Mouse (Mus musculus) intestine, embryonic 15.5 days (tissue): ENCODE data around the gene Pigp. TPM values are rescaled to one million over a fixed set of nuclear protein-coding genes. Genes with fewer than 3 reads are reported as not detected.
A peak's percentile ranks its signal among the peaks of the same experiment; 100 is the strongest.

Experiments used
- ATAC-seq: fragments of 200-750 bp; cut with Nextera tagmentation; 2 replicates; pipeline ENCODE4 v1.8.0; 2017; ENCODE audit warnings: moderate TSS enrichment, moderate library complexity
- H3K27ac ChIP-seq: fragments of 300-500 bp; sonication (generic); 2 replicates; pipeline ENCODE4 v1.5.1; 2015; ENCODE audit warnings: mild to moderate bottlenecking, inconsistent platforms
- H3K27me3 ChIP-seq: fragments of 300-500 bp; sonication (generic); replicated peaks from 2 replicates; pipeline ENCODE4 v1.6.1; 2015; ENCODE audit warnings: inconsistent platforms
- H3K36me3 ChIP-seq: fragments of 300-500 bp; sonication (generic); 2 replicates; pipeline ENCODE4 v1.6.1; 2015; ENCODE audit warnings: inconsistent platforms
- H3K4me1 ChIP-seq: fragments of 300-500 bp; sonication (generic); replicated peaks from 2 replicates; pipeline ENCODE4 v1.6.1; 2015; ENCODE audit warnings: inconsistent platforms
- H3K4me2 ChIP-seq: fragments of 300-500 bp; sonication (generic); replicated peaks from 2 replicates; pipeline ENCODE4 v1.6.1; 2015; ENCODE audit warnings: mild to moderate bottlenecking, inconsistent platforms
- H3K4me3 ChIP-seq: fragments of 300-500 bp; sonication (generic); replicated peaks from 2 replicates; pipeline ENCODE4 v1.5.1; 2015; ENCODE audit warnings: inconsistent platforms
- H3K9ac ChIP-seq: fragments of 300-500 bp; sonication (generic); 2 replicates; pipeline ENCODE4 v1.6.1; 2015; ENCODE audit warnings: inconsistent platforms
- H3K9me3 ChIP-seq: fragments of 300-500 bp; sonication (generic); 2 replicates; pipeline ENCODE4 v1.6.1; 2016; ENCODE audit warnings: inconsistent platforms
- WGBS: fragments of 180-500 bp; shearing (Covaris S2); methylation state at CpG from one replicate; pipeline ENCODE4 v1.1.7; 2015; 5-methylcytosine and 5-hydroxymethylcytosine counted together
- polyA plus RNA-seq: library from polyadenylated mRNA; unstranded; fragments of >200 nt; fragmentation: Nextera tagmentation; extraction: Ambion mirVana; gene quantifications from 2 replicates; pipeline ENCODE4 v1.2.1, GENCODE M21; 2015

Gene Pigp
- polyA plus RNA-seq, 1 experiment from 2014 or later: 124 TPM

DNA sequence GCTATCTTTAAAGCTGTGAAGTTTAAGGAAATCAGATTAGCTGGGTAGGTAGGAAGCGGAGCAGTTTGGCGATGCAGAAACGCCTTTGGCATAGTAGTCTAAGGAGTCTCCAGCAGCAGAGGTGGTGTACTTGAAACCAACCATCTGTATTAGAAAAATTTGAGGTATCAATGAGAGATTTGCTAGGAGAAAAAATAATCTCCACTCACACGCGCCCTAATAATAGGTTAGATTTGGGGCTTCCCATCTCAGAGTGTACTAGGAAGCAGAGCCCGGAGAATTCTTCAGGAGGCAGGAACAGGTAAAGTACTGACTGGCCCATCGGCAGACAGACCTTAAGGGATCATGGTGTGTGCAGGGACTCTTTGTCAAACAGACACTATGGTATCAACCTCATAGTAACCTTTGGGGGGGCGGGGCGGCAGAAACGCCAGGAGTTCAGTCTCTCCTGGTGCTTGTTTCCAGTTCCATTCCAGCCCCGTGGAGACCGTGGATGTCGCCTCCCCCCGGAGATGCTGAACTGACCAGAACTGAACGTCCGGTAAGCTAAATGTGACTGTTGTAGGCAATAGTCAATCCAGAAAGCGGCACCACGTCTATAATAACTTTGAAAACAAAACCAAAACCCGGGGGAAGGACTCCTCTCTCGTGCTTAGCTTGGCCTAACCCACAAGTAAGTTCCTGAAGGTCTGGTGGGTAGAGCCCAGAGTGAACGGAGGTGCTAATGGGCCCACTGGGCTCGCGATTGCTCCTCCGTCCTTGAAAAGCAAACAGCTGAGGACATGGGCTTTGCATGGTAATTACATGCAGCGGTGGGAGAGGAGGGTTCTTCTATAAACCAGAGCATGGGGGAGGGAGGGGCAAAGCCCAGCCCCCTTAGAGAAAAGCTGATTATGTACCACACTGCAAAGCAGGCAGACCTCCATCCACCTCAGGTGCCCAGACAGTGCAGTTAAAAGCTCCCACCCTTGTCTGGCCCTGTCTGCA, 42.5 kb downstream of the Pigp start:
- Histone ChIP-seq H3K4me3 (peak overlapping the region; percentile 55), H3K36me3 (no peaks in the 10 kb centered on the region), H3K4me2 (peak overlapping the region; percentile 92), H3K27ac (no peak overlapping the region), H3K4me1 (peaks cover 10% of the 10 kb centered on the region; the same call in 1 of the 2 replicates), H3K9me3 (no peaks in the 10 kb centered on the region), H3K27me3 (peaks cover 9% of the 10 kb centered on the region), H3K9ac (no peak overlapping the region; the same call in 1 of the 2 replicates)
- WGBS: 19% methylated on average over 25 of the region's 25 CpGs
- no peak for ATAC-seq

DNA sequence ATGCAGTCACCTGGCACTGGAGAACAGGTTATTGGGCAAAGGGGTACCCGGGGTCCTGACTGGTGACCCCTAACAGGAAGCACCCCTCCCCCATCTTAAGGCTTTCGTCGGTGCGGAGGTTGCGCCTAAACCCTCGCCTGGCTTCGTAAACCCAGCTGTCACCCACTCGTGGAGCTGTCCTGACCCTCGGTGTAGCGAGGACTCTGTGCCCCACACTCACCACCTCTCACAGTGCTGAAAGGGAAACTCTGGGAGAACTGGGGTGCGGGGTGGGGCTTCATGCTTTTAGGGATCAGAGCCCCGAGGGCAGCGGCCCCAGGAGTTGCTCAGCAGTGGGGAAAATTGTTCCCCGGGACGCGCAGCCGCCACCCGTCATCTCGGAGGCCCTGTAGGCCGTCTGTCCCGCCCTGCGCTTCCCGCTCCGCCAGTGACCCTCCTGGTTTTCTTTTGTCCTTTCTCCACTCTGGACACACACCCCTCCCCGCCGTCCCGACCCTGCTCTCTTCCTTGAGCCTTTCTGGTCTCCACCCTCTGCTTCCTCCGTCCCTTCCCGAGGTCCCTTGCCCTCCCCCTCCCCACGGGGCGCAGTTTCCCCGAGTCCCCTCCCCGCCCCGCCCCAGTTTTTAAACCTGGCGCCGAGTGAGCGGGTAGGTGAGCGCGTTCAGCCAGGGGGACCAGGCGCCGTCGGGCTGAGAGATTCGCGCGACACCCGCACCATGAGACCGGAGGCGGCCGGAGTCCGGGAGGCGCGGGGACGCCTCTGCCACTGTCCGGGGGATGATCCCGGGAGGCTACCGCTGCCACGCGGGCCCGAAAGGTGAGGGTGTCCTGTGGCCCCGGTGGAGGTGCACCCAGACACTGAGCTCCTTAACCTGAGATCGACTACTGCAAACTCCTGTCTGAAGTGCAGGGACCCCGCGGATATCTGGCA, 43.6 kb downstream of the Pigp start, which contains the start of gene Ripply3:
Gene Ripply3, plus strand, starts transcription at position 640 of the 931 bp plus-strand sequence.
- H3K9me3 ChIP-seq: no peaks in the 10 kb centered on the region
- 2% methylated on average over 63 of the region's 63 CpGs for WGBS
- peak within 1 kb of the TSS; percentile 92 for H3K4me2 ChIP-seq
- H3K4me3 ChIP-seq: peak within 1 kb of the TSS; percentile 55
- H3K27ac ChIP-seq: no peak within 1 kb of the TSS
- ATAC-seq: peak; percentile 80
- H3K36me3 ChIP-seq: no peaks in the 10 kb centered on the region
- H3K4me1 ChIP-seq: peaks cover 10% of the 10 kb centered on the region; the same call in 1 of the 2 replicates
- H3K27me3 ChIP-seq: peaks cover 9% of the 10 kb centered on the region
- peak within 1 kb of the TSS; percentile 56 for H3K9ac ChIP-seq

DNA sequence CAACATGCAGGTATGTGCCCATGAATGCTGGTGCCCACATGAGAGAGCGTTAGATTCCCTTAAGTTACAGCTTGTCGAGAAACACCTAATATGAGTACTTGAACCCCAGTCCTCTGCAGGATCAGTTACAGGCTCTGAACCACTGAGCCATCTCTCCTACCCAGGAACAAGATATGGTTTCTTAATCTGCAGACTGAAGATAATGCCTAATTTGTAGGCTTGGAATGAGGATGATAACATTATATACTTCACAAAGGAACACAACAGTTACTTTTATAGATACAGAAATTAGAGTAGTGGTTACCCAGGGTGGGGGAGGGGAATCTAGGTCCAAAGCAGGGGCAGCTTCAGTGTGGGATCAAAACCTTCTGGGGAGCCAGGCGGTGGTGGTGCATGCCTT, 45.6 kb downstream of the Pigp start:
- Histone ChIP-seq H3K27ac (no peak overlapping the region), H3K4me1 (peaks cover 10% of the 10 kb centered on the region; the same call in 1 of the 2 replicates), H3K27me3 (peaks cover 9% of the 10 kb centered on the region), H3K9ac (no peak overlapping the region), H3K9me3 (no peaks in the 10 kb centered on the region), H3K36me3 (no peaks in the 10 kb centered on the region), H3K4me2 (no peak overlapping the region), H3K4me3 (no peak overlapping the region)
- 92% methylated on average over 3 of the region's 3 CpGs for WGBS
- ATAC-seq: no peak

DNA sequence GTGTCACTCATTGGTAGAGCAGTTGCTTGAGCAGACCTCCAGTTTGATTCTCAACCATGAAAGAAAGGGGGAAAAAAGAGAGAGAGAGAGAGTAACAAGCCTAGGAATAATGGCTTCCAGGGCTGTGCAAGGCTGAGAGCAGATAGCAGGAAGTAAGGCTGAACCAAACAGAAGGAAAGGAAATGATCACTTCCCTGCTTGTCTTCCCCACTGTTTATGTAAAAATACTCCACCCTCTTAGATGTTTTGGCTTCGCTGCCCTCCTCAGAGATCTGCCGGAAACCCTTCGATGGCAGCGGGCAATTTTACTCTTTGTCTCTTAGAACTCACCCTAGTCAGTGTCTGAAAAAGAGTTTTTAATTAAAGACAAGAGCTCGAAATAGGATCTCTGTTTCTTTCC, 48.0 kb downstream of the Pigp start:
- 54% methylated on average over 5 of the region's 5 CpGs for WGBS
- Histone ChIP-seq H3K4me2 (no peak overlapping the region), H3K36me3 (no peaks in the 10 kb centered on the region), H3K4me3 (no peak overlapping the region), H3K9me3 (no peaks in the 10 kb centered on the region), H3K9ac (no peak overlapping the region), H3K4me1 (peaks cover 3% of the 10 kb centered on the region; the same call in 1 of the 2 replicates), H3K27ac (no peak overlapping the region), H3K27me3 (peaks cover 5% of the 10 kb centered on the region; the same call in 1 of the 2 replicates)
- ATAC-seq: no peak

DNA sequence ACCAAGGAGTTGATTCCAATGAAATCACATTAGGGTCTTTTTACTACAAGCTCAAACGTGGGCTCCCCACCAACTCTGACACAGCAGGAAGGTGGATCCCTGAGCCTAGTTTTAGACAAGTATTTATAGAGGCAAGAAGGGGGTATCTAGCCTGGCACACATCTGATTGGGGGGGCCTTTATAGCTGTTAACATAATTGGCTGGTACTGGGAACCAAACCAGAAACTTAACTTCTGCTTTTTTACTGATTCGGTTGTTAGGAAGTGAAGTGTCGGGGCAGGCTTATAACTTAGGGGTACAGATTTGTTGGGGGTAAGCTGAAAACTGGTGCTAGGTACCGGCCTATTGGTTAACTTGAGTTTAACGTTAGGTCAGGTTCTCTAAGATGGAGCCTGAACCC, 51.4 kb downstream of the Pigp start:
- Histone ChIP-seq H3K27me3 (no peaks in the 10 kb centered on the region), H3K4me1 (no peaks in the 10 kb centered on the region), H3K4me2 (no peak overlapping the region), H3K9me3 (no peaks in the 10 kb centered on the region), H3K27ac (no peak overlapping the region), H3K36me3 (no peaks in the 10 kb centered on the region), H3K9ac (no peak overlapping the region), H3K4me3 (no peak overlapping the region)
- ATAC-seq: no peak
- WGBS: 75% methylated on average over 5 of the region's 5 CpGs

DNA sequence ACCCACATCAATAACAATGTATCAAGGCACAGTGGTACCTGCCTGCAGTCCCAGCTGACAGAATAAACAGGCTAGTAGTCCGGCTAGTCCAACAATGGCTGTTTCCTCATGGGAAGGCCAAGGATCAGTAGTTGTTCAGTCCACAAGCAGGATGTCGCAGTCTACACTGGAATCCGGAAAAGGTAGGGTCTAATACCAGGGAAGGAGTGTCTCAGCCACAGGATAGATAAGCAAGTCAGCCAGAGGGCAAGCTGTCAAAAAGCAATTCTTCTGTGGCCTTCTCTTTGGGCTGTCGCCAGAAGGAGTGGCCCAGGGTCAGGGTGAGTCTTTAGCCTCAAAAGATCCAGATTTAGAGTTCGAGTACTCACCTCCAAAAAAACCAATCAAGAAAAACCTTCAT, 53.9 kb downstream of the Pigp start:
- no peak overlapping the region for H3K9ac ChIP-seq
- 64% methylated on average over 5 of the region's 5 CpGs for WGBS
- ATAC-seq: no peak
- H3K4me3 ChIP-seq: no peak overlapping the region
- H3K4me2 ChIP-seq: no peak overlapping the region
- H3K9me3 ChIP-seq: no peaks in the 10 kb centered on the region
- H3K36me3 ChIP-seq: no peaks in the 10 kb centered on the region
- H3K4me1 ChIP-seq: peaks cover 5% of the 10 kb centered on the region
- no peak overlapping the region for H3K27ac ChIP-seq
- H3K27me3 ChIP-seq: no peaks in the 10 kb centered on the region

DNA sequence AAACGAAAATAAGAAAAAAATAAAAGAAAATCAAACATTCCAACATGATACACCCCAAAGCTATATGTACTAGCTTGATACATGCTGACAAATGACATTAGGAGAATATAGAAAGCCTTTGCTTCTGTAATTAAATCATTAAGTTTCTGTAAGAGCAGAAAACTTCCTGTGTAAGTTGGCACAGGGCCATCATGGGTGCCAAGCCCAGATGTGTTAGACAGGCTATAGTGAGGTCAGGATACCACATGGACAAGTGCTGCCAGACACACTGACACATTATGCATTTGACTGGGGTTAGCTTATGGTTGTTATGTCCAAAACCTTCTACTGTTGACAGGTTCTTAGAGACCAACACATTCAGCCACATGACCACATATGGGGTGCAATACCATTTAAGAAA, 56.4 kb downstream of the Pigp start:
- 44% methylated on average over 1 of the region's 1 CpGs for WGBS
- Histone ChIP-seq H3K9ac (no peak overlapping the region), H3K4me3 (no peak overlapping the region), H3K27me3 (no peaks in the 10 kb centered on the region), H3K4me1 (peaks cover 9% of the 10 kb centered on the region), H3K36me3 (no peaks in the 10 kb centered on the region), H3K4me2 (no peak overlapping the region), H3K27ac (no peak overlapping the region), H3K9me3 (no peaks in the 10 kb centered on the region)
- ATAC-seq: no peak

DNA sequence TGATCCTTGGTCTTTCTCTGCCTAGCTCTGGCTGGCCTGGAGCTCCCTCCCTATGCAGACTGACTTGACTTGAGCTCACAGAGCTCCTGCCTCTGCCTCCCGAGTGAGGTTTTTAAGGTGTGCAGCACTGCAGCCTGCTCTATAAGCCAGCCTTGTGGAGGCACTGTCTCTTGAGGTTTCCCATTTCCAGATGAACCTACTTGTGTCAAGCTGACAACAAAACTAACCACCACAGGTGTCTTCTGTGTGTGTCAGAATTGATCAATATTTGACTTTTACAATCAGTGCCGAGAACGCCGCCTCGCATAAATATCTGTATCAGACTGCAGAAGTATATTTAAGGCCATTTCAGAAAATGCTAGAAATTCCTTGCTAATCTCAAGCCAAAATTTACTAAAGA, 57.0 kb downstream of the Pigp start:
- Histone ChIP-seq H3K4me1 (peaks cover 9% of the 10 kb centered on the region), H3K36me3 (no peaks in the 10 kb centered on the region), H3K4me3 (no peak overlapping the region), H3K27me3 (no peaks in the 10 kb centered on the region), H3K9ac (no peak overlapping the region), H3K9me3 (no peaks in the 10 kb centered on the region), H3K27ac (no peak overlapping the region), H3K4me2 (no peak overlapping the region)
- ATAC-seq: no peak
- 92% methylated on average over 5 of the region's 5 CpGs for WGBS

DNA sequence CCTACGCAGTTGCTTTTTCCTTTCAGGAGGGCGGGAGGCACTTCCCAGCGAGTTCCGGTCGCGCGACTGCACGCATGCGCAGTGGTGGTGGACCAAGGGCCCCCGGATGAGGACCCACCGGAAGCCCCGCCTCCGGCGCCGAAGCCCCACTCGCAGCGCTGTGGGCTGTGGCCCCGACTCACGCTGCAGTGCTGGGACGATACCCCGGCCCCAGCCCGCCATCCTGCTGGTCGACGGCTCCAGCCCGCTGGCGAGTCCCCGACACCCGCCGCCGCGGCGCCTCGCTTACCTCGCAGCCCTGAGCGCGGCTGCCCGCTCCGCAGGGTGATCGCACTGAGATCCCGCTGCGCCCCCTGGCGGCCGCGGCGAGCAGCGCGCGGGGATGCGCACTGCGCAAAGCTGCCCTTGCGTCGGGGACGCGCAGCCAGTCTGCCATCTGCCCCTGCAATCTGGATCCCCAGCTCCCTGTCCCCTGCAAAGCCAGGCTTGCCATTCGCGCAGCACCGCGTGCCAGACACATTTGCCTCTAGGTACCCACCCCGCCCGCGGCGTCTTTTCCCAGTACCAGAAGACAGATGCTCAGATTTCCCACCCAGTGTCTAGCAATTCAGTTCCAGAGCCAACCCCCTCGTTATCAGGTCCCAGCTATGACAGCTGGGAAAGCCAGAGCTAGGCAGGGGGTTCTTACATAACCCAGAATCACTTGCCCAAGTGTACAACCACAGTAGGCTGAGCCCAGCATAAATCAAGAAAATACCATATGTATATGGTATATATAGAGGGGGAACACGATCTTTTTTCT, 58.2 kb downstream of the Pigp start, which contains the start of gene Hlcs:
Gene Hlcs, minus strand, starts transcription at position 343 of the 802 bp plus-strand sequence.
- Histone ChIP-seq H3K27me3 (no peaks in the 10 kb centered on the region), H3K4me1 (peaks cover 9% of the 10 kb centered on the region), H3K4me3 (peak within 1 kb of the TSS; percentile 77), H3K36me3 (no peaks in the 10 kb centered on the region), H3K27ac (peak within 1 kb of the TSS; percentile 100), H3K9ac (peak within 1 kb of the TSS; percentile 95), H3K4me2 (peak within 1 kb of the TSS; percentile 85), H3K9me3 (no peaks in the 10 kb centered on the region)
- WGBS: under 1% methylated on average over 64 of the region's 64 CpGs
- peak; percentile 94 for ATAC-seq

DNA sequence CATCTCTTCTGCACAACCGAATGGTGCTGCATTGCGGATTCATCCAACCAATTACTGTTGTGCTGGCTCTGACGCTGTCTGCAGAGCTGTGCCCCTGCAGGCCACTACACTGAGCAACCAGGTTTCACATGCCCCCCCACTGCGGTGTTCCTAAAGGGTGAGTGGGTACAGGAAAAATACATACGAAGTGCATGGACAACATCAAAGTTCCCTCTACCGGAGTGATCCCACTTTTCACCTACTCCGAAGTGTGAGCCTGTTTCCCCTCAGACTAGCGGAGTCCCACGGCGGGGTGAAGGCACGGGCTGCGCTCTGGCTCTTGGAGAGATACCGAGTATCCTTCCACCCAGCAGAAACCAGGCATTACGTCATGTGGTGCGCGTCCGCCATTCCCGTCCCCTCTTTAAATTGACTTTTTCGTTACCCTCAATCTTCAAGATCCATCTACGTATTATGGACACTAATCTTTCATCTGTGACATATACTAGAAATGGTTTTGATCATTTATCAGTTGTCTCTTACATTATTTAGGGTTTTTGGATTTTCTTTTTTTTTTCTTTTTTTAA, 58.9 kb downstream of the Pigp start:
- no peaks in the 10 kb centered on the region for H3K27me3 ChIP-seq
- under 1% methylated on average over 20 of the region's 20 CpGs for WGBS
- peak overlapping the region; percentile 100 for H3K27ac ChIP-seq
- no peaks in the 10 kb centered on the region for H3K36me3 ChIP-seq
- peak overlapping the region; percentile 56 for H3K4me2 ChIP-seq
- peak overlapping the region; percentile 95 for H3K9ac ChIP-seq
- H3K9me3 ChIP-seq: no peaks in the 10 kb centered on the region
- peak overlapping the region; percentile 77 for H3K4me3 ChIP-seq
- peak; percentile 88 for ATAC-seq
- peaks cover 9% of the 10 kb centered on the region for H3K4me1 ChIP-seq

DNA sequence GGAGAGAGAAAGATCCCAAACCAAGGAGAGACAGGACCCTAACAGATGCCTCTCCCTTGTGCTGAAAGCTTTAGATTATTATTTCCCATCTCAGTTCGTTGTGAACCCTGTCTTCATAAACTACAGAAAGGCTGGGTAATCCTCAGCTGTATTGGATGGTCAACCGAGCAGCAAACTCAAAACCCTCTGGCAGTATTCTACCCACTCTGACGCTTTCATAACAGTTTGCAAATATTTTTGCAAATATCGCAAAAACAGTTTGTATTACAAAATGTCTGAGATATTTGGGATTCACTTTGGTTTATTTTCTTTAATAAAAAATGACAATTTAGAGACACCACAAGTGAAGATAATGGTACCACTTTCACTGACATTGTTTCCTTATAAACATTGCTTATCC, 59.7 kb downstream of the Pigp start:
- no peak overlapping the region for H3K4me3 ChIP-seq
- no peaks in the 10 kb centered on the region for H3K36me3 ChIP-seq
- no peak for ATAC-seq
- 79% methylated on average over 4 of the region's 4 CpGs for WGBS
- H3K27ac ChIP-seq: no peak overlapping the region
- H3K9me3 ChIP-seq: no peaks in the 10 kb centered on the region
- H3K9ac ChIP-seq: no peak overlapping the region
- no peaks in the 10 kb centered on the region for H3K27me3 ChIP-seq
- peaks cover 9% of the 10 kb centered on the region for H3K4me1 ChIP-seq
- peak overlapping the region; percentile 56 for H3K4me2 ChIP-seq
